Mouse (Mus musculus) kidney, embryonic 14.5 days (tissue): ENCODE measurements around the gene Ncf2. TPM values are rescaled to one million over a fixed set of nuclear protein-coding genes. Genes with fewer than 3 reads are reported as not detected.

Source experiments
- ATAC-seq: fragments of 200-750 bp; cut with Nextera tagmentation; 2 replicates; pipeline ENCODE4 v1.8.0; 2017; ENCODE audit warnings: moderate number of reproducible peaks, mild to moderate bottlenecking, moderate TSS enrichment, moderate library complexity; ENCODE audit not compliant: low FRiP score, low TSS enrichment
- H3K27ac ChIP-seq: fragments of 300-500 bp; sonication (generic); 2 replicates; pipeline ENCODE4 v1.5.1; 2014; ENCODE audit warnings: low read depth, mild to moderate bottlenecking, low read length, moderate library complexity, mixed read lengths
- H3K27me3 ChIP-seq: fragments of 300-500 bp; sonication (generic); 2 replicates; pipeline ENCODE4 v1.6.1; 2014; ENCODE audit warnings: mild to moderate bottlenecking, low read length; ENCODE audit not compliant: control insufficient read depth, insufficient read depth
- H3K36me3 ChIP-seq: fragments of 300-500 bp; sonication (generic); 2 replicates; pipeline ENCODE4 v1.6.1; 2014; ENCODE audit warnings: low read length, mixed read lengths; ENCODE audit not compliant: control insufficient read depth, insufficient read depth
- H3K4me1 ChIP-seq: fragments of 300-500 bp; sonication (generic); 2 replicates; pipeline ENCODE4 v1.6.1; 2014; ENCODE audit warnings: low read length, mixed read lengths; ENCODE audit not compliant: control insufficient read depth, insufficient read depth
- H3K4me2 ChIP-seq: fragments of 300-500 bp; sonication (generic); replicated peaks from 2 replicates; pipeline ENCODE4 v1.6.1; 2014; ENCODE audit warnings: low read depth, mild to moderate bottlenecking, low read length
- H3K4me3 ChIP-seq: fragments of 300-500 bp; sonication (generic); 2 replicates; pipeline ENCODE4 v1.5.1; 2014; ENCODE audit warnings: mild to moderate bottlenecking, low read length
- H3K9ac ChIP-seq: fragments of 300-500 bp; sonication (generic); 2 replicates; pipeline ENCODE4 v1.6.1; 2014; ENCODE audit warnings: low read depth, mild to moderate bottlenecking, low read length, moderate library complexity
- H3K9me3 ChIP-seq: fragments of 300-500 bp; sonication (generic); 2 replicates; pipeline ENCODE4 v1.6.1; 2016; ENCODE audit warnings: low read length; ENCODE audit not compliant: control insufficient read depth
- WGBS: fragments of 180-500 bp; shearing (Covaris S2); extraction: QIAGEN DNeasy Blood & Tissue Kit; methylation state at CpG from one replicate; pipeline ENCODE4 v1.1.7; 2014; 5-methylcytosine and 5-hydroxymethylcytosine counted together
- polyA plus RNA-seq: library from polyadenylated mRNA; unstranded; fragments of >200 nt; fragmentation: Nextera tagmentation; extraction: Ambion mirVana; gene quantifications from 2 replicates; pipeline ENCODE4 v1.2.1, GENCODE M21; 2014

Gene Ncf2
- polyA plus RNA-seq, 1 experiment from 2014 or later = 7.1 TPM

DNA sequence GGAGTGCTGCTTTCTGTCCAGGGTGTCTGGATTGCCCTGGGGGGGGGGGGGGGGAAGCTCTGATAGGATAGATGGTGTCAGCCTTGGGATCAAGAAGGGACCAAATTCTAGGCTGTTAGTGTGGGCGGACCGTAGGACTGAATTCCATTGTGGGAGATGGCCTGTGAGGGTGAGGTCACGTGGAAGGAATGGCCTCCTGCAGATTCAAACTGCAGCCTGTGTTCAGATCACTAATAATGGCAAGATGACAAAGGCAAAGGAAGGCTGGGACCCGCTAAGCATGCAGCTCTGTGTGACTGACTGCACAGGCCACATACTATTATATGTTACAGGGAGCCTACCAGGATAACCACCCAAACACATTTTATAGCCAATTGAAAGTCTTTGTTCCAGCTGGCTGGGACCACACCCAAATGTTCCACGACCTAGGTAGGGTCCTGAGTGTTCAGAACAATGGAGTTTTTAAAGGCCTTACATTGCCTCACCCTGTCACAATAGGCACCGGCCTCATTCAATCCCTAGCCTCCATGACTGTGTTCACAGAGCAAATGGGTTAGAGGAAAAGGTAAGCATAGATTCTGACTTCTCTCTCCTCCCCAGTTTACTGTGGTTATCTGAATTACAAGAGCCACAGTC is 6.4 kb upstream of the Ncf2 start:
- 54% methylated on average over 6 of the region's 6 CpGs for WGBS
- Histone ChIP-seq H3K4me2 (no peak overlapping the region), H3K27me3 (no peaks in the 10 kb centered on the region), H3K9ac (no peak overlapping the region), H3K27ac (no peak overlapping the region), H3K36me3 (no peaks in the 10 kb centered on the region), H3K4me1 (peaks cover 10% of the 10 kb centered on the region; the same call in 1 of the 2 replicates), H3K9me3 (no peaks in the 10 kb centered on the region), H3K4me3 (no peak overlapping the region)
- ATAC-seq = no peak

DNA sequence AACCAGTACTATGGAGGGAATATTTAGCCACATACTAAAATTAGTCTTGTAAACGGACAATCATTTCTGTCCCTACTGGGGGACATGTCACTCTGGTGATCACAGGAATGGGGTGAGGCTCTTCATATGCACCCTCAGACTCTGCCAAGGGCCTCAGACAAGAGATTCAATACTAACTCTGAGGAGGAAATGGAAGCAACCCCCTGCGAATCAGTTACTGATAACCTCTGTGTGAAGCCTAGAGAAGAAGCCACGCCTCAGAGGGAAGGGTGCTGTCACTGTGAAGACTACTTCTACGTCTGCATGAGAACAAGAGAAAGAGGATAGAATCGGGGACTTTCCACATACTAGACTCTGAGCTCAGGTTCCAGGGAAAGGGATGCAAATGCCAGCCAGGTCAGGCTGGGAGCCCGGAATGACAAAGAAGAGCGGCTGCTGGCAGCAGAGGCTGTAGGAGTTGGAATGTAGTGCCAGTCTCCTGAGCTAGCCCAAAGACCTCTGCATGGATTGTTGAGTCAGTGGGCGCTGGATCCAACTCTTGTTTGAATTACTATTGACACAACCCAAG is 4.2 kb upstream of the Ncf2 start:
- Histone ChIP-seq H3K4me1 (peaks cover 18% of the 10 kb centered on the region; the same call in 1 of the 2 replicates), H3K27me3 (no peaks in the 10 kb centered on the region), H3K4me2 (no peak overlapping the region), H3K36me3 (no peaks in the 10 kb centered on the region), H3K4me3 (no peak overlapping the region), H3K27ac (no peak overlapping the region), H3K9me3 (no peaks in the 10 kb centered on the region), H3K9ac (no peak overlapping the region)
- ATAC-seq = no peak
- WGBS = 71% methylated on average over 8 of the region's 8 CpGs

DNA sequence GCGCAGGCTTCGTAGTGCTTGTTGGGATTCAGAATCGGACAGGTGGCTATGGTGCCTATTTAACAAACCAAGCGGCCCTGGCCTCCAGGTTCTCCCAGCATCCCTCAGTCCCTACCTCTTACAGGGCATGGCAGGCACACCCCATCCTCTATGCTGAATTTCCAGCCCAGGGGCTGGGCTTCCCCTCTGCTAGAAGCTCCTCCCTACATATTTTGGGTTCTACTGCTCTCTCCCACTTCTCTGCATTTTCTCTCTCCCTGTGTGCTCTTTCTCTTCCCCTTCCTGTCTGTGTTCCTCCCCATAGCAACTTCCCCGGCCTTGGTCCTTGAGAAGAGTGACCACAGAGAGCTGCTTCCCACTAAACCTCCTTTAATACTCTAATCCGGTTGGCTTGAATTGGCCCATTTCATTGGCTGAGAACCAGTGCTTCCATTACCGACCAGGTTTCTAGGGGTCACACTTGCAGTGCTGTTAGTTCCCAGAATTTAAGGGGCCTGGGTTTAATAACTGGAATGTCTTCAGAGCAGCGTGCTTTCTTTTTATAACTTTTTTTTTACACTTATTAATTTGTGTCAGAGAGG is 3.2 kb upstream of the Ncf2 start:
- Histone ChIP-seq H3K27me3 (no peaks in the 10 kb centered on the region), H3K4me3 (no peak overlapping the region), H3K9me3 (no peaks in the 10 kb centered on the region), H3K27ac (no peak overlapping the region), H3K4me1 (peaks cover 11% of the 10 kb centered on the region; the same call in 1 of the 2 replicates), H3K9ac (no peak overlapping the region), H3K4me2 (no peak overlapping the region), H3K36me3 (no peaks in the 10 kb centered on the region)
- no peak for ATAC-seq
- WGBS = 85% methylated on average over 8 of the region's 8 CpGs

DNA sequence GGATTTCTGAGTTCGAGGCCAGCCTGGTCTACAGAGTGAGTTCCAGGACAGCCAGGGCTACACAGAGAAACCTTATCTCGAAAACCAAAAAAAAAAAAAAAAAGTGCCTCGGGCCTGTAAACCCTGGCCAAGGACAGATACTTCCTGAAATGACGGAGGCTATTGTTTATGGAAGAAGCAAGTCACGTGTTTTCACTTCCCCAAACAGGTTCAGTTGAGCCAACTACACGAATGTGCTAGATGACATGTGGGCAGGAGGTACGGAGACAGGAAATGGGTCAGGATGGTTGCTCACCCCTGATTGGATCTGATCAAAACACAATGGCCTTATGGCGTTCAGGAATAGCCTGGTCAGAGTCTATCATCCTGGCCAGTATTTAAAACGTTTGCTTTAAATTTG is 1.9 kb upstream of the Ncf2 start:
- H3K4me1 ChIP-seq = peaks cover 11% of the 10 kb centered on the region; the same call in 1 of the 2 replicates
- ATAC-seq = no peak
- H3K4me2 ChIP-seq = no peak overlapping the region
- H3K9me3 ChIP-seq = no peaks in the 10 kb centered on the region
- no peaks in the 10 kb centered on the region for H3K36me3 ChIP-seq
- WGBS = 69% methylated on average over 9 of the region's 9 CpGs
- H3K27me3 ChIP-seq = no peaks in the 10 kb centered on the region
- no peak overlapping the region for H3K9ac ChIP-seq
- no peak overlapping the region for H3K4me3 ChIP-seq
- no peak overlapping the region for H3K27ac ChIP-seq

DNA sequence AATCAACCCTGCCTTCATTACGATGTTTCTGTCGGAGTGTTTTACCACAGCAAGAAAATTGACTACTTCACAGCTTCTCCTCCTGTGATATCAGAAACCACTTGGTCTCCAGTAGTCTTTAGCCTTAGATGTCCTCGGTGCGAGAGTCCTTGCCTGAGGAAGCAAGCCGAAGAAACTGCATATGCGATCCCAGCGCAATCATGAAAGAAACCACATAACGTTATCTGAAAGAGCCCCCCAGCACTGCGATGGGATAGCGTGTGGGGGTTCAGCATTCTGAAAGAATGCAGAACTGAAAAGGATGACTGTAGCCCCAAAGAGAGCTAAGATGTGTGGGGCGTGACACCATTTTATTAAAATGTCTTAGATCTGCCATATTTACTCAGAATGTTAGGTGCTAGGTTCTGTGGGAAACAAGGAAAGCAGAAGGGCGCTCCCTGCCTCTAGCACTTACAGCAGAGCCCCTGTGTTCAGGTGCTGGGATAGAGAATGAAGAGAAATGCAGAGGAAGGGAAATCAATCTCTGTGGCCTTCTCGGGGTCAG is 711 bp downstream of the Ncf2 start:
- no peaks in the 10 kb centered on the region for H3K9me3 ChIP-seq
- no peak overlapping the region for H3K4me2 ChIP-seq
- H3K4me1 ChIP-seq = peaks cover 11% of the 10 kb centered on the region; the same call in 1 of the 2 replicates
- no peaks in the 10 kb centered on the region for H3K27me3 ChIP-seq
- H3K27ac ChIP-seq = peak overlapping the region; percentile 57; the same call in 1 of the 2 replicates
- no peak for ATAC-seq
- H3K4me3 ChIP-seq = no peak overlapping the region
- H3K9ac ChIP-seq = no peak overlapping the region
- WGBS = 71% methylated on average over 13 of the region's 13 CpGs
- H3K36me3 ChIP-seq = no peaks in the 10 kb centered on the region

DNA sequence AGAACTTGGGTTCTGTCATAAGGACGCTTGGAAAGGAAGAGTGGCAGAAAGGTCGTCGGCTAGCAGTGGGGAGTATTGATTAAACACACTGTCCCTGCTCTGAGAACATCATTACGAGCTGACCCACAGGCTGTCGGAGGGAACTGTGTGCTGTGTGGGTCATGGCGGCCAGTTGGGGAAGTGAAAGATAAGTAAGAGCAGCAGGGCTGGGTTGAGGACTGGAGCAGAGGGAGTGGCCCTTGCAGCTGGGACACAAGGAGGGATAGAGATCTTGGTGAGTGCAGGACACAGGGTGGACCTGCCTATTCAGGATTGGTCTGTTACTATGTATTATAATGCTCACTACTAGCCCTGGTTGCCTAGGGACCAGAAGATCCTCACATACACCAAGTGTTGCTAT is 4.9 kb downstream of the Ncf2 start:
- no peak overlapping the region for H3K4me3 ChIP-seq
- WGBS = 86% methylated on average over 6 of the region's 6 CpGs
- H3K9me3 ChIP-seq = no peaks in the 10 kb centered on the region
- no peak overlapping the region for H3K27ac ChIP-seq
- H3K9ac ChIP-seq = no peak overlapping the region
- peaks cover 15% of the 10 kb centered on the region for H3K4me1 ChIP-seq
- no peaks in the 10 kb centered on the region for H3K36me3 ChIP-seq
- no peak for ATAC-seq
- H3K4me2 ChIP-seq = no peak overlapping the region
- H3K27me3 ChIP-seq = no peaks in the 10 kb centered on the region

DNA sequence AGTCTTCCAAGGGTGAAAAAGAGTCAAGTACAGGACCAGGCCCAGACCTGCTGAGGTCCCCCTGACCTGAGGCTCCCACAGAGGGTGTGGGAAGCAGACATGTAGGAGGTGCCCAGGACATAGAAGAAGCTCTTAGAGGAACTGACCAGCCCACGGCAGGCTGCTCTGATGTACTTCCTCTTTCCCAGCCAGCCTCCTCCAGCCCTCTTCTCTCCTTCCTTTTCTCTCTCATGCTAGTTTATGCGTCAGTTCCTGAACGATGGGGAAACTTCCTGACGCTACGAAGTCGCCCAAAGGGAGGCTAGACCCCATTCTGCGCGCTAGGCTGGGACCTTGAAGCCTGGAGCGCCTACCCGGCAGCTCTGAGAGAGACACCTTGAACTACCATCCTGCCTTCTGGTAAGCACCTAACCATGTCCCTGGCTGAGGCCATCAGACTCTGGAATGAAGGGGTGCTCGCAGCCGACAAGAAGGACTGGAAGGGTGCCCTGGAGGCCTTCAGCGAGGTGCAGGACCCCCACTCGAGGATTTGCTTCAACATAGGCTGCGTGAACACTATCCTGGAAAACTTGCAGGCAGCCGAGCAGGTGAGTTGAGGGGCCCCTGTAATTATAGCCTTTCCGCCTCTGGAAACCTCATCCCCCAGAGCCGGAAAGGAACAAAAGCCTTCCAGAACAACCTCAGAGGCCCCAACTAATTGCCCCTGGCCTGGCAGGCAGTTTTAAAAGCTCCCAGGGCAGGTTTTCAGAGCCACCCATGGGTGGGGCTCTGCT is 7.8 kb downstream of the Ncf2 start:
- Histone ChIP-seq H3K36me3 (no peaks in the 10 kb centered on the region), H3K27me3 (no peaks in the 10 kb centered on the region), H3K4me1 (peaks cover 9% of the 10 kb centered on the region; the same call in 1 of the 2 replicates), H3K4me2 (no peak overlapping the region), H3K4me3 (no peak overlapping the region), H3K27ac (no peak overlapping the region), H3K9ac (no peak overlapping the region), H3K9me3 (no peaks in the 10 kb centered on the region)
- peak; percentile 30; the same call in 1 of the 2 replicates for ATAC-seq
- WGBS = 37% methylated on average over 18 of the region's 18 CpGs

DNA sequence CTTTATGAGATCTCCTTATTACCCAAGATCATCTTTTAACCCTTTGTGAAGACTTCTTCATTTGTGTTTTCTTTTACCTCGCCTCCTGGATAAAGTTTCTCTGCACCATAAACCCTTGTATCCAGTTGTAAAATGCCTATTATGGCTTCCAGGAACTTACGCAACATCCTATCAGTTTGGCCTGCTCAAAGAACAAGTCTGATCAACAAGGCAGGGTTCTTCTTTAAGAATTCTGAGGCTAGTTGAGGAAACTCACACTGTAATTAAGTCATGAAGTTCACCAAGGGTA is 8.3 kb downstream of the Ncf2 start:
- WGBS = 63% methylated on average over 2 of the region's 2 CpGs
- no peak overlapping the region for H3K27ac ChIP-seq

More for the DNA sequence above, 8.3 kb downstream of the Ncf2 start:
- no peak for ATAC-seq
- Histone ChIP-seq H3K4me1 (peaks cover 9% of the 10 kb centered on the region; the same call in 1 of the 2 replicates), H3K27me3 (no peaks in the 10 kb centered on the region), H3K4me2 (no peak overlapping the region), H3K4me3 (no peak overlapping the region), H3K9ac (no peak overlapping the region), H3K9me3 (no peaks in the 10 kb centered on the region), H3K36me3 (no peaks in the 10 kb centered on the region)
